Mouse (Mus musculus): ENCODE measurements around the gene Gm6370.
"Not testable (repeated sequence)": the region's sequence is repeated elsewhere in the genome, so short reads cannot be mapped to it uniquely, and the experiment has no call there.

- not testable (repeated sequence) for TF ChIP-seq CTCF, EP300 (IDR thresholded peaks at IDR 0.05; ENCODE audit: low read depth)
These were observed 34.3 kb downstream of the Gm6370 start, which contains the start of gene Gm3404 for GRCm38 (mm10) chr5:146525501-146525900.

Measured in liver, embryonic 14.5 days (tissue).